Mouse (Mus musculus) MEL (cell line): ENCODE measurements at regions not wholly inside any gene's neighbourhood (a gene's known extent, or its start where the extent isn't known, plus 50 kb on each side); places are given as distances from the start of the nearest gene placed in this dataset.

Experiments used
- DNase-seq: peaks from one replicate; pipeline ENCODE4 v3.0.0; 2011; ENCODE audit warnings: low read depth, low spot score
- H3K27ac ChIP-seq: 2 replicates; pipeline ENCODE4 v1.5.1; 2012; ENCODE audit warnings: low read depth, mild to moderate bottlenecking, control low read depth, low read length, moderate library complexity; ENCODE audit not compliant: control insufficient read depth
- H3K27me3 ChIP-seq, 2 experiments: fragments of 150-350 bp in 1 of 2; sonication (generic) in 1 of 2; 2 replicates each; pipeline ENCODE4 v1.6.1; 2012; ENCODE audit warnings: low read length in 2 of 2, mild to moderate bottlenecking in 2 of 2, improper control_type of control experiment in 1 of 2, moderate library complexity in 1 of 2; ENCODE audit not compliant: insufficient read depth in 2 of 2, control insufficient read depth in 1 of 2
- H3K36me3 ChIP-seq, 2 experiments: 2 replicates each; pipeline ENCODE4 v1.6.1; 2012 to 2014; ENCODE audit warnings: low read length in 2 of 2, improper control_type of control experiment in 1 of 2, inconsistent platforms in 1 of 2, mild to moderate bottlenecking in 1 of 2; ENCODE audit not compliant: insufficient read depth in 2 of 2, control insufficient read depth in 1 of 2
- H3K4me1 ChIP-seq, 2 experiments: fragments of 150-350 bp in 1 of 2; sonication (generic) in 1 of 2; 2 replicates each; pipeline ENCODE4 v1.6.1; 2012; ENCODE audit warnings: low read length in 2 of 2, improper control_type of control experiment in 1 of 2, mild to moderate bottlenecking in 1 of 2; ENCODE audit not compliant: insufficient read depth in 2 of 2, control insufficient read depth in 1 of 2
- H3K4me3 ChIP-seq, 2 experiments: fragments of 150-350 bp in 1 of 2; sonication (generic) in 1 of 2; 2 replicates each; pipeline ENCODE4 v1.5.1; 2012; ENCODE audit warnings: low read depth in 2 of 2, low read length in 2 of 2, mild to moderate bottlenecking in 2 of 2, moderate library complexity in 2 of 2, control low read depth in 1 of 2, improper control_type of control experiment in 1 of 2; ENCODE audit not compliant: control insufficient read depth in 1 of 2, insufficient read depth in 1 of 2
- H3K79me2 ChIP-seq: 2 replicates; pipeline ENCODE4 v1.6.1; 2012; ENCODE audit warnings: mild to moderate bottlenecking, low read length, moderate library complexity; ENCODE audit not compliant: control insufficient read depth, poor library complexity, insufficient read depth
- H3K9ac ChIP-seq: 2 replicates; pipeline ENCODE4 v1.6.1; 2012; ENCODE audit warnings: low read depth, mild to moderate bottlenecking, control low read depth, low read length, moderate library complexity; ENCODE audit not compliant: control insufficient read depth, poor library complexity, severe bottlenecking
- H3K9me3 ChIP-seq: fragments of 150-350 bp; sonication (generic); replicated peaks from 2 replicates; pipeline ENCODE4 v1.6.1; 2012; ENCODE audit warnings: mild to moderate bottlenecking, low read length, improper control_type of control experiment, moderate library complexity; ENCODE audit not compliant: insufficient read depth
- BHLHE40 ChIP-seq: IDR thresholded peaks from 2 replicates; pipeline ENCODE4 v1.6.1; 2012; ENCODE audit warnings: low read depth, mild to moderate bottlenecking, inconsistent platforms, low read length, improper control_type of control experiment, borderline replicate concordance
- CHD1 ChIP-seq: IDR thresholded peaks from 2 replicates; pipeline ENCODE4 v1.6.1; 2012; ENCODE audit warnings: low read depth, mild to moderate bottlenecking, inconsistent platforms, low read length, improper control_type of control experiment
- CHD2 ChIP-seq: IDR thresholded peaks from 2 replicates; pipeline ENCODE4 v1.6.1; 2011; ENCODE audit warnings: low read length, improper control_type of control experiment
- CTCF ChIP-seq, 3 experiments: IDR thresholded peaks in 2 of 3; conservative IDR thresholded peaks in 1 of 3; 2 replicates each; pipeline ENCODE4 v1.5.1; 2011 to 2012; ENCODE audit warnings: low read length in 3 of 3, low read depth in 2 of 3, mild to moderate bottlenecking in 2 of 3, improper control_type of control experiment in 1 of 3, inconsistent platforms in 1 of 3, mixed read lengths in 1 of 3, moderate library complexity in 1 of 3; ENCODE audit not compliant: control insufficient read depth in 1 of 3, insufficient read depth in 1 of 3, poor library complexity in 1 of 3, severe bottlenecking in 1 of 3
- E2F4 ChIP-seq: IDR thresholded peaks from 2 replicates; pipeline ENCODE4 v1.6.1; 2011; ENCODE audit warnings: low read depth, low read length, improper control_type of control experiment, borderline replicate concordance
- MAFK ChIP-seq: IDR thresholded peaks from 2 replicates; pipeline ENCODE4 v1.6.1; 2011; ENCODE audit warnings: low read depth, mild to moderate bottlenecking, low read length, improper control_type of control experiment, borderline replicate concordance
- MAZ ChIP-seq: IDR thresholded peaks from 2 replicates; pipeline ENCODE4 v1.6.1; 2012; ENCODE audit warnings: low read depth, mild to moderate bottlenecking, inconsistent platforms, low read length, improper control_type of control experiment
- MXI1 ChIP-seq: IDR thresholded peaks from 2 replicates; pipeline ENCODE4 v1.6.1; 2011; ENCODE audit warnings: mild to moderate bottlenecking, low read depth, low read length, improper control_type of control experiment
- MYB ChIP-seq: IDR thresholded peaks from 2 replicates; pipeline ENCODE4 v1.6.1; 2011; ENCODE audit warnings: mild to moderate bottlenecking, low read depth, low read length, improper control_type of control experiment
- POLR2AphosphoS2 ChIP-seq: IDR thresholded peaks from 2 replicates; pipeline ENCODE4 v1.6.1; 2011; ENCODE audit warnings: low read length, improper control_type of control experiment
- POLR2AphosphoS5 ChIP-seq: IDR thresholded peaks from 2 replicates; pipeline ENCODE4 v1.6.1; 2012; ENCODE audit warnings: low read depth, borderline replicate concordance, mild to moderate bottlenecking, inconsistent platforms, low read length, moderate library complexity, mixed read lengths
- RCOR1 ChIP-seq: IDR thresholded peaks from 2 replicates; pipeline ENCODE4 v1.6.1; 2012; ENCODE audit warnings: low read depth, mild to moderate bottlenecking, inconsistent platforms, low read length, improper control_type of control experiment
- SIN3A ChIP-seq: IDR thresholded peaks from 2 replicates; pipeline ENCODE4 v1.6.1; 2012; ENCODE audit warnings: low read length, improper control_type of control experiment, inconsistent platforms
- TAL1 ChIP-seq: IDR thresholded peaks from 2 replicates; pipeline ENCODE4 v1.6.1; 2012; ENCODE audit warnings: mild to moderate bottlenecking, inconsistent platforms, low read length, moderate library complexity, mixed read lengths
- TBP ChIP-seq: IDR thresholded peaks from 2 replicates; pipeline ENCODE4 v1.8.0; 2011; ENCODE audit warnings: low read depth, low read length, improper control_type of control experiment
- USF1 ChIP-seq: IDR thresholded peaks from 2 replicates; pipeline ENCODE4 v1.6.1; 2014; ENCODE audit warnings: low read depth, mild to moderate bottlenecking, inconsistent platforms, low read length, improper control_type of control experiment, moderate library complexity
- ZKSCAN1 ChIP-seq: IDR thresholded peaks from 2 replicates; pipeline ENCODE4 v1.6.1; 2012; ENCODE audit warnings: low read depth, mild to moderate bottlenecking, inconsistent platforms, low read length, improper control_type of control experiment, moderate library complexity
- ZNF384 ChIP-seq: IDR thresholded peaks from 2 replicates; pipeline ENCODE4 v1.6.1; 2012; ENCODE audit warnings: low read depth, mild to moderate bottlenecking, inconsistent platforms, low read length, improper control_type of control experiment

- H3K36me3 ChIP-seq: no peaks in the 10 kb centered on the region
- no peak for DNase-seq
- TF ChIP-seq MAFK (no peak), BHLHE40 (no peak), MAZ (no peak), SIN3A (no peak), ZKSCAN1 (no peak), CHD2 (no peak), ZNF384 (no peak), POLR2AphosphoS2 (no peak), MXI1 (no peak), TBP (no peak), TAL1 (no peak), CHD1 (no peak), CTCF (IDR thresholded peaks at IDR 0.05 in 2 of 3, conservative IDR thresholded peaks at IDR 0.05 in 1 of 3; ENCODE audit: control insufficient read depth in 1 of 3, insufficient read depth in 1 of 3, low read depth in 2 of 3, low read length in 3 of 3, poor library complexity in 1 of 3, severe bottlenecking in 1 of 3) (no peak), USF1 (no peak), RCOR1 (no peak), POLR2AphosphoS5 (no peak), E2F4 (no peak), MYB (no peak)
- TF ChIP-seq, all 39 proteins: peak for 0
Measured at GRCm38 (mm10) chr11:15879136-15879535, 378.4 kb upstream of the Vstm2a start.

More at GRCm38 (mm10) chr11:15879136-15879535, 378.4 kb upstream of the Vstm2a start:
- H3K27ac ChIP-seq: no peak overlapping the region
- no peaks in the 10 kb centered on the region for H3K9me3 ChIP-seq
- no peak overlapping the region for H3K9ac ChIP-seq
- no peaks in the 10 kb centered on the region for H3K4me1 ChIP-seq
- no peaks in the 10 kb centered on the region for H3K27me3 ChIP-seq
- no peaks in the 10 kb centered on the region for H3K79me2 ChIP-seq
- H3K4me3 ChIP-seq: no peak overlapping the region
